Mouse (Mus musculus): ENCODE measurements around the gene Trpm2.
A peak's percentile ranks its signal among the peaks of the same experiment; 100 is the strongest.
"Not testable (repeated sequence)": the region's sequence is repeated elsewhere in the genome, so short reads cannot be mapped to it uniquely, and the experiment has no call there.

Trpm2 gene

GRCm38 (mm10) chr10:77978351-77979350, 8.3 kb upstream of the Trpm2 start, which contains the start of gene 1810043G02Rik:
Gene 1810043G02Rik, plus strand, starts transcription at chr10:77978524.
- peak; percentile 97 for DNase-seq (ENCODE audit: low spot score)

- no peak for DNase-seq (ENCODE audit: low spot score)
These were observed 6.2 kb upstream of the Trpm2 start for GRCm38 (mm10) chr10:77976458-77977150.

GRCm38 (mm10) chr10:77975653-77976052, 5.3 kb upstream of the Trpm2 start:
- no peak for DNase-seq (ENCODE audit: low spot score)

- no peak for DNase-seq (ENCODE audit: low spot score)
These were observed 4.4 kb upstream of the Trpm2 start for GRCm38 (mm10) chr10:77974811-77975210.

- no peak for DNase-seq (ENCODE audit: low spot score)
These were observed 4.0 kb upstream of the Trpm2 start for GRCm38 (mm10) chr10:77974323-77974722.

- DNase-seq (ENCODE audit: low spot score), result no peak
These were observed 1.6 kb upstream of the Trpm2 start for GRCm38 (mm10) chr10:77971709-77972553.

GRCm38 (mm10) chr10:77971191-77971590, 828 bp upstream of the Trpm2 start:
- DNase-seq (ENCODE audit: low spot score), result no peak

- no peak for DNase-seq (ENCODE audit: low spot score)
These were observed 414 bp downstream of the Trpm2 start for GRCm38 (mm10) chr10:77969973-77970325.

GRCm38 (mm10) chr10:77969274-77969972, 940 bp downstream of the Trpm2 start:
- DNase-seq (ENCODE audit: low spot score), result no peak

GRCm38 (mm10) chr10:77963971-77964370, 6.4 kb downstream of the Trpm2 start:
- no peak for DNase-seq (ENCODE audit: low spot score)

- DNase-seq (ENCODE audit: low spot score), result no peak
These were observed 7.6 kb downstream of the Trpm2 start for GRCm38 (mm10) chr10:77962725-77963124.

- DNase-seq (ENCODE audit: low spot score), result not testable (repeated sequence)
These were observed 19.9 kb downstream of the Trpm2 start for GRCm38 (mm10) chr10:77950468-77950867.

- DNase-seq (ENCODE audit: low spot score), result no peak
These were observed 30.7 kb downstream of the Trpm2 start for GRCm38 (mm10) chr10:77939685-77940084.

- DNase-seq (ENCODE audit: low spot score), result no peak
These were observed 43.0 kb downstream of the Trpm2 start for GRCm38 (mm10) chr10:77927375-77927774.

GRCm38 (mm10) chr10:77926140-77926539, 44.2 kb downstream of the Trpm2 start:
- no peak for DNase-seq (ENCODE audit: low spot score)

- no peak for DNase-seq (ENCODE audit: low spot score)
These were observed 47.7 kb downstream of the Trpm2 start for GRCm38 (mm10) chr10:77922681-77923080.

- no peak for DNase-seq (ENCODE audit: low spot score)
These were observed 49.4 kb downstream of the Trpm2 start for GRCm38 (mm10) chr10:77921009-77921408.

GRCm38 (mm10) chr10:77916636-77917335, 53.6 kb downstream of the Trpm2 start:
- DNase-seq (ENCODE audit: low spot score), result no peak

- DNase-seq (ENCODE audit: low spot score), result no peak
These were observed 57.1 kb downstream of the Trpm2 start for GRCm38 (mm10) chr10:77913292-77913691.

GRCm38 (mm10) chr10:77912605-77913004, 57.8 kb downstream of the Trpm2 start:
- DNase-seq (ENCODE audit: low spot score), result no peak

All from urinary bladder, postnatal 10 days (tissue).